Mouse (Mus musculus): Measurements from ENCODE around the gene Ccdc27. TPM values are rescaled to one million over a fixed set of nuclear protein-coding genes. Genes with fewer than 3 reads are reported as not detected.

Ccdc27 gene
- polyA plus RNA-seq (2012): not detected in 2 replicates

GRCm38 (mm10) chr4:154042577-154042976 is at the start of gene Ccdc27:
Ccdc27 (minus strand) TSS chr4:154042677.
- Histone ChIP-seq H3K36me3 (ENCODE audit: control insufficient read depth) (no peaks in the 10 kb centered on the region), H3K4me3 (replicated peaks) (no peak within 1 kb of the TSS), H3K4me1 (ENCODE audit: control insufficient read depth) (no peaks in the 10 kb centered on the region), H3K9me3 (ENCODE audit: control insufficient read depth, low read length) (0 out of 2 replicates have a peak, but pooled peaks cover 2% of the 10 kb centered on the region), H3K27me3 (ENCODE audit: control insufficient read depth) (peaks cover 2% of the 10 kb centered on the region; the same call in 1 of the 2 replicates)
- TF ChIP-seq TAL1 (IDR thresholded peaks at IDR 0.05; ENCODE audit: low read length): no peak
- TF ChIP-seq GATA1 (IDR thresholded peaks at IDR 0.05; ENCODE audit: low read length): no peak

DNA sequence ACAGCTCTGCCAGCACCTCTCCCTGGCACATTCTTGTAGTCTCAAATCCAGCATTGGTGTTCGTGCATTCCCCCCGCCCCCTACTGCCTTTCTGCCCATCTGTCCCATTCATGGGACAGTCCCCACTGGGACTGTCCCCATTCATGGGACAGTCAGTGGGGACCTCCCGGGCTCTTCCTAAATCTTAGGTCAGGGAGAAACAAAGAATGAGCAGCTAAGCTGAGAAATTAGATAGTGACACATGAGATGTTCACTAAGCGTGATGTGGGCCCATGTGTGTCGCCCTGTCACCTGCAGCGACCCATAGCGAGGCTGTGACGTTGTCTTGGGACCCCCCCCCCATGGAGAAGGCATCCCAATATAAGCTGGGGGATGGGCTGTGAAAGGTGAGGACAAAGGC is 48.9 kb upstream of the Ccdc27 start:
- peaks cover 30% of the 10 kb centered on the region for H3K27me3 ChIP-seq (ENCODE audit: control insufficient read depth)

DNA sequence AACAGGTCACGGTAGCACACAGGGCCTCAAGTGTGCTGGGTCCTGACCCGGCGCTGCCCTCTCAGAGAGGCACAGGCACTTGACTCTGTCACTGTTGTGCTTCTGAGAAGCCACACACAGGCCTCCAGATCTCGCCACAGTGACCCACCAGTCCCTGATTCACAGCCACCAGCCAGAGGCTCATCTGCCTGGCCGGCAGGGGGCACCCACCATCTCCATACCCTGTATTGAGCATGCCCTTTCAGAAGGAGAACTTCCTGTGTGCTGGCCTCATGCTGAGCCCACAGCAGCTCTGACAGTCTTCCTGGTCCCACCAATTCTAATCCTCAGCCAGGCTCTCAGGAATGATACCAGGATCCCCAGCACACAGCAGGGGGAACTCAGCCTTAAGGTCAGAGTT is 46.7 kb upstream of the Ccdc27 start:
- Histone ChIP-seq H3K9me3 (ENCODE audit: control insufficient read depth, low read length) (no peaks in the 10 kb centered on the region), H3K36me3 (ENCODE audit: control insufficient read depth) (no peaks in the 10 kb centered on the region), H3K4me3 (replicated peaks) (no peak overlapping the region), H3K4me1 (ENCODE audit: control insufficient read depth) (no peaks in the 10 kb centered on the region), H3K27me3 (ENCODE audit: control insufficient read depth) (peaks cover 15% of the 10 kb centered on the region)
- TF ChIP-seq TAL1 (IDR thresholded peaks at IDR 0.05; ENCODE audit: low read length): no peak
- TF ChIP-seq GATA1 (IDR thresholded peaks at IDR 0.05; ENCODE audit: low read length): no peak

More for the DNA sequence above, 48.9 kb upstream of the Ccdc27 start:
- H3K36me3 ChIP-seq (ENCODE audit: control insufficient read depth): no peaks in the 10 kb centered on the region
- TF ChIP-seq TAL1 (IDR thresholded peaks at IDR 0.05; ENCODE audit: low read length): no peak
- TF ChIP-seq GATA1 (IDR thresholded peaks at IDR 0.05; ENCODE audit: low read length): no peak
- no peak overlapping the region for H3K4me3 ChIP-seq (replicated peaks)
- no peaks in the 10 kb centered on the region for H3K4me1 ChIP-seq (ENCODE audit: control insufficient read depth)
- H3K9me3 ChIP-seq (ENCODE audit: control insufficient read depth, low read length): no peaks in the 10 kb centered on the region

- Histone ChIP-seq H3K9me3 (ENCODE audit: control insufficient read depth, low read length) (peaks cover 2% of the 10 kb centered on the region; the same call in 1 of the 2 replicates), H3K4me3 (replicated peaks) (no peak overlapping the region), H3K4me1 (ENCODE audit: control insufficient read depth) (no peaks in the 10 kb centered on the region), H3K27me3 (ENCODE audit: control insufficient read depth) (peaks cover 28% of the 10 kb centered on the region), H3K36me3 (ENCODE audit: control insufficient read depth) (no peaks in the 10 kb centered on the region)
- TF ChIP-seq TAL1 (IDR thresholded peaks at IDR 0.05; ENCODE audit: low read length) (no peak), GATA1 (IDR thresholded peaks at IDR 0.05; ENCODE audit: low read length) (no peak)
Measured at GRCm38 (mm10) chr4:154086436-154086835, 44.0 kb upstream of the Ccdc27 start.

GRCm38 (mm10) chr4:154085856-154086255 is 43.4 kb upstream of the Ccdc27 start:
- TF ChIP-seq TAL1 (IDR thresholded peaks at IDR 0.05; ENCODE audit: low read length): no peak
- no peak for TF ChIP-seq GATA1 (IDR thresholded peaks at IDR 0.05; ENCODE audit: low read length)
- Histone ChIP-seq H3K4me3 (replicated peaks) (no peak overlapping the region), H3K4me1 (ENCODE audit: control insufficient read depth) (no peaks in the 10 kb centered on the region), H3K27me3 (ENCODE audit: control insufficient read depth) (peaks cover 32% of the 10 kb centered on the region), H3K36me3 (ENCODE audit: control insufficient read depth) (no peaks in the 10 kb centered on the region), H3K9me3 (ENCODE audit: control insufficient read depth, low read length) (peaks cover 2% of the 10 kb centered on the region; the same call in 1 of the 2 replicates)

DNA sequence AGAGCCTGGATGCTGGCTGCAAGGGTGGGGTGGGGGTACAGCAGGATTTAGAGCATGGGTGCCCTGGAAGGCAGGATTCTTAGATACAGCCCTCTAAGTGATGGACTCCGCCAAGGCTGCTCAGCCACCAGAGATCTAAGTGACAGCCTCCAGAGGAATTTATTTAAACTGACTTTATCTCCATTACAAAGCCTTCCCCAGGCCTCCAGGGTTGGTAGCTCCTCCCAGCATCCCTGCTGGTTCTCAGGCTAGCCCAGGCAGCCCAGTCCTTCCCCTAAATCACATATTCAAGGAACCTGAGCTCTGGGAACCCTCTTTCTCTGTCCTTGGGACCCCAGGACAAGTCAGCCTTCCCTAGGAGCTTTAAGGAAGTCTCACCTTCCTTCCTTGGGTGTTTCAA is 39.5 kb upstream of the Ccdc27 start:
- H3K27me3 ChIP-seq (ENCODE audit: control insufficient read depth): peaks cover 34% of the 10 kb centered on the region
- peaks cover 2% of the 10 kb centered on the region; the same call in 1 of the 2 replicates for H3K9me3 ChIP-seq (ENCODE audit: control insufficient read depth, low read length)
- TF ChIP-seq TAL1 (IDR thresholded peaks at IDR 0.05; ENCODE audit: low read length) (no peak), GATA1 (IDR thresholded peaks at IDR 0.05; ENCODE audit: low read length) (no peak)
- no peak overlapping the region for H3K4me3 ChIP-seq (replicated peaks)
- no peaks in the 10 kb centered on the region for H3K36me3 ChIP-seq (ENCODE audit: control insufficient read depth)
- no peaks in the 10 kb centered on the region for H3K4me1 ChIP-seq (ENCODE audit: control insufficient read depth)

- no peak for TF ChIP-seq TAL1 (IDR thresholded peaks at IDR 0.05; ENCODE audit: low read length)
- no peak for TF ChIP-seq GATA1 (IDR thresholded peaks at IDR 0.05; ENCODE audit: low read length)
- Histone ChIP-seq H3K4me1 (ENCODE audit: control insufficient read depth) (no peaks in the 10 kb centered on the region), H3K4me3 (replicated peaks) (no peak overlapping the region), H3K27me3 (ENCODE audit: control insufficient read depth) (peaks cover 34% of the 10 kb centered on the region), H3K9me3 (ENCODE audit: control insufficient read depth, low read length) (peaks cover 2% of the 10 kb centered on the region; the same call in 1 of the 2 replicates), H3K36me3 (ENCODE audit: control insufficient read depth) (no peaks in the 10 kb centered on the region)
Measured at GRCm38 (mm10) chr4:154081021-154081420, 38.5 kb upstream of the Ccdc27 start.

- Histone ChIP-seq H3K27me3 (ENCODE audit: control insufficient read depth) (peaks cover 34% of the 10 kb centered on the region), H3K4me3 (replicated peaks) (no peak overlapping the region), H3K4me1 (ENCODE audit: control insufficient read depth) (no peaks in the 10 kb centered on the region), H3K36me3 (ENCODE audit: control insufficient read depth) (no peaks in the 10 kb centered on the region), H3K9me3 (ENCODE audit: control insufficient read depth, low read length) (peaks cover 2% of the 10 kb centered on the region; the same call in 1 of the 2 replicates)
- TF ChIP-seq GATA1 (IDR thresholded peaks at IDR 0.05; ENCODE audit: low read length) (no peak), TAL1 (IDR thresholded peaks at IDR 0.05; ENCODE audit: low read length) (no peak)
Measured at GRCm38 (mm10) chr4:154080211-154080610, 37.7 kb upstream of the Ccdc27 start.

DNA sequence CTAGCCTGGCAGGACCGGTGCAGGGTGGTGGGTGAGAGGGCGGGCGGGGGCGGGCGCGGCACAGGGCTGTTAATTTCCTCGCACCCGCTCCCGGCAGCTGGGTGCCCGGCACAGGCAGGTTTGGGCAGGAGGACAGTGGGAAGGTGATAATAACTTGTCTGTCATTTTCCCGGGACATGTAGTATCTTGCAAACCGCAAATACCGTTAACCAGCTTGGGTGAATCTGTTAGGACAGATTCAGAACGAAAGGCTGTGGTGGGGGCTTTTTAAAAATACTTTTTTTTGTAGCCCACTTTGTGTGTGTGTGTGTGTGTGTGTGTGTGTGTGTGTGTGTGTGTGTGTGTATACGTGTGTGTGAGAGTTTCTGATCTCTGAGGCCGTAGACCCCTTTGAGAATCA is 29.5 kb upstream of the Ccdc27 start:
- no peaks in the 10 kb centered on the region; the same call in 1 of the 2 replicates for H3K9me3 ChIP-seq (ENCODE audit: control insufficient read depth, low read length)

DNA sequence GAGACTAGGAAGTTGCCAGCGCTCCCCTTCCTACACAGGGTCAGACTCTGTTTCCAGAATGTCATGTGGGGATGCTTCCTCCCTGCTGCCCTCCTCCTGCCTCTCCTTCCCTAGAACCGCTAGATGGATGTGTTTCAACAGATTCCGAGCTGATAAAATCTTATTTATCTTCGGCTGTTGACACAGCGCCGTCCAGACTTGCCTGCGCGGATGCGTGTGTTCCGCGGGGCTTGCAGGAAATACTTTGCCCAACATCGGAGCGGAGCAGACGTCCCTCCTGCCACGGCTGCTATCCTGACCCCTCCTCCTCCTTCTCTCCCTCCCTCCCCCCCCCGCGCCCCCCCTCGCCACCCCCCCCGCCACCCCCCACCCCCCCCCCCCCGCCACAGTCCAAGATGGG is 29.0 kb upstream of the Ccdc27 start:
- Histone ChIP-seq H3K36me3 (ENCODE audit: control insufficient read depth) (no peaks in the 10 kb centered on the region), H3K4me3 (replicated peaks) (no peak overlapping the region), H3K27me3 (ENCODE audit: control insufficient read depth) (peaks cover 36% of the 10 kb centered on the region), H3K4me1 (ENCODE audit: control insufficient read depth) (no peaks in the 10 kb centered on the region; the same call in 1 of the 2 replicates), H3K9me3 (ENCODE audit: control insufficient read depth, low read length) (no peaks in the 10 kb centered on the region; the same call in 1 of the 2 replicates)
- TF ChIP-seq TAL1 (IDR thresholded peaks at IDR 0.05; ENCODE audit: low read length) (no peak), GATA1 (IDR thresholded peaks at IDR 0.05; ENCODE audit: low read length) (no peak)

More for the DNA sequence above, 29.5 kb upstream of the Ccdc27 start:
- Histone ChIP-seq H3K36me3 (ENCODE audit: control insufficient read depth) (no peaks in the 10 kb centered on the region), H3K27me3 (ENCODE audit: control insufficient read depth) (peaks cover 36% of the 10 kb centered on the region), H3K4me3 (replicated peaks) (no peak overlapping the region), H3K4me1 (ENCODE audit: control insufficient read depth) (no peaks in the 10 kb centered on the region; the same call in 1 of the 2 replicates)
- TF ChIP-seq TAL1 (IDR thresholded peaks at IDR 0.05; ENCODE audit: low read length): no peak
- no peak for TF ChIP-seq GATA1 (IDR thresholded peaks at IDR 0.05; ENCODE audit: low read length)
